Mouse (Mus musculus) adrenal gland, postnatal 36 days (tissue): ENCODE results near the gene Nthl1. TPM values are rescaled to one million over a fixed set of nuclear protein-coding genes. Genes with fewer than 3 reads are reported as not detected.

Source experiments
- DNase-seq, 2 experiments: peaks; one replicate each; pipeline ENCODE4 v3.0.0; 2021; ENCODE audit warnings: mixed read lengths in 1 of 2
- total RNA-seq, 2 experiments: library from RNA; stranded (reverse); gene quantifications; 2 replicates each; pipeline ENCODE4 v1.2.3; 2021

The Nthl1 gene
- total RNA-seq, 2 experiments from 2014 or later, result 7.8 TPM

DNA sequence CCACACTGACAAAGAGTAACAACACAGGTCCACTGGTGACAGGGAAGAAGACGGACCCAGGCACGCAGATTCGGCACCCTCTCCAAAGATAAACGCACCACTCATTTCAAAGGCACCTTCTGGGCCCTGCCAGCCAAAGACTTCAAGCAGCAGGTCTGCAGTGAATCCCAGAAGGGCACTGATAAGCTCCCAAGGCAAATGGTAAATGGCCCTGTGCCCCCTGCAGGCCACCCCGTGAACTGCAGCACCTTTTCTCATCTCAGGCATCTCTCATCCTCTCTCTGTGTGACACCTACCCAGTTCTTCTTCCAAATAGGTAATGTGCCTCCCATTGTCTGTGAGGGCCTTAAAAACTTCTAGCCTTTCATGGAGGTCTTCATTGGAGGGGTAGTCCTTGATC is 3.8 kb upstream of the Nthl1 start:
- peak; percentile 72 to 83 for DNase-seq

DNA sequence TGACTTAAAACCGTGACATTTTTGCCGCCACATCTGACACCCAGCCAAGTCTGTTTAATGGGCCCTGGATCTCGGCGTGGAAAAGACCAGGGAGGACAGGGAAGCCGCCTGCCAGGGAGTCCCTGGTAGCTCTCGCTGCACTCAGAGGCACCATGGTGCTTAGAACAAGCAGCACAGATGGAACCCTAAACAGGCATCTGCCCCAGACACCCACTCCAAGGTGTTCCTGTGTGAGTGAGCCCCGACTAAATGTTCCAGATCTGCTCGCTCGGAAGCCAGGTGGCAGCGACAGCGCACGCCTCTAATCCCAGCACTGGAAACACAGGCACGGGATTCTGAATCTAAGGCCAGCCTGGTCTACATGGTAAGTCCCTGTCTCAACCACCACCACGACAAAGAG is 2.4 kb upstream of the Nthl1 start:
- DNase-seq, result no peak

GRCm38 (mm10) chr17:24632813-24633449 is 451 bp downstream of the Nthl1 start:
- peak; percentile 59 to 69 for DNase-seq

DNA sequence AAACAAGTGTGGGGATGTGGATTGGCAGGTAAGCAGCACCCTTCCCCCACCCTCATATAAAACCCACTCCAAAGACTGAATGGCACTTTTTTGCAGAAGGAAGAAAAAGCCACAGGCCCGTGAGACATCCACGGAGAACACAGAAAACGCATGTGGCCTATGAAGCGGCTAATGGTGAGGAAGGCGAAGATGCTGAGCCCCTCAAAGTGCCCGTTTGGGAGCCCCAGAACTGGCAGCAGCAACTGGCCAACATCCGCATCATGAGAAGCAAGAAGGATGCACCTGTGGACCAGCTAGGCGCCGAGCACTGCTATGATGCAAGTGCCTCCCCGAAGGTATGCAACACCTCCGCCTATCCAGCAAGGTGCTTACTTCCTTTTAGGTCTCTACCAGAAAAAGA is 1.4 kb downstream of the Nthl1 start:
- DNase-seq, result no peak

DNA sequence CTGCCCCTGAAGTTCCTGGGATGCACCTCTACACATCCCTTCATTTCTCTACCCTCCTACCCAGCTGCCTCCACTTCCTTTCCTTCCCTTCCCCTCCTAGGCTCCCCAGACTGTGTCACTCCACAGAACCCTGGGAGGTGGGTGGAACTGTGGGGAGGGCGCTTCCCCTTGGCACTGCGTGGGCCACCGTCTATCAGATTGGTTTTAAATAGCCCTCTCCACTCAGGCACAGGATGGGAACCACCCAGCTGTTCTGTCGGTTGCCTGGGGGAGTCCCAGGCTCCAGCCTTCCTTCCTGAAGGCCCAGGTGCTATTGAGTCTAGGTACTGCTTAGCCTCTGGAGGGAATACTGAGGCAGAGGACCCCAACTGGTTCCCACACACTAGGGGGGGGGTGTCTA is 2.5 kb downstream of the Nthl1 start:
- DNase-seq, result peak; percentile 19 to 43

GRCm38 (mm10) chr17:24635694-24636093 is 3.2 kb downstream of the Nthl1 start:
- DNase-seq, result no peak

GRCm38 (mm10) chr17:24636781-24637481 is 4.5 kb downstream of the Nthl1 start:
- DNase-seq, result no peak

- peak in 1 of 2 experiments; percentile 27 for DNase-seq
Measured at GRCm38 (mm10) chr17:24638214-24638613, 5.7 kb downstream of the Nthl1 start.

GRCm38 (mm10) chr17:24638840-24639239 is 6.4 kb downstream of the Nthl1 start:
- peak in 1 of 2 experiments; percentile 35 for DNase-seq

- DNase-seq, result no peak
Measured at GRCm38 (mm10) chr17:24639571-24639988, 7.1 kb downstream of the Nthl1 start.

DNA sequence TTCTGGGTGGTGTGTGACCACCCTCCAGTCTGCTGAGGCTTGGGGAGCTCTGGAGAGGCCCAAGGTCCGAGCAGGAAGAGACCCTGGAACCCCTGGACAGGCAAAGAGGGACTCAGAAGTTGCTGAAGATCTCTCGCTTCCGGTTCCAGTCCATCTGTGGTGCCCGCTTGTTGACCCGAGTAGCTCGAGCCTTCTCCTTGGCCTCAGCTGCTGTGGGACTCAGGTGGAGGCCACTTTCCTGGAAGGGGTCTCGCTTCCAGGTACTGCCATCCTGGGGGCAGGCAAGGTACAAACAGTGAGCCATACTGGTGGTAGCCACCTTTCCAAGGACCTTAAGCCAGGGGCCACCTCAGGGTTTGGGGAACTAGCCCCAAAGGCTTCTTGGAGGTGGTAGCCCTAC is 7.6 kb downstream of the Nthl1 start:
- DNase-seq, result no peak

DNA sequence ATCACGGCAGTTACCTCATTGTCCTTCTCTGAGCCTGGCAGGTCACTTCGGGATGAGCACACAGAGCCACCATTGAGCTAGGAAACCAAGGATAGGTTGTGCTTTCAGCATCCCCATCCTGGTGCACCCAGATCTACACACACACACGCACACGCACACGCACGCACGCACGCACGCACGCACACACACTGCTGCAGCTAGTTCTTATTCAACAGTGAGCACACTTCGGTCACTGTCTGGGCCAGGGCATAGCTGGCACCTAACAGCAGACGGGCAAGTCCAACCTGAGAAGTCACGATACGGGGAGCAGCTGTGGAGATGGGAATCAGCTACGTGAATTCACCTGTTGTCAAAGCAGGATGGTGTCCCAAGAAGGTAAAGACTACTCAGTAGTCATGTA is 8.1 kb downstream of the Nthl1 start:
- DNase-seq, result no peak

DNA sequence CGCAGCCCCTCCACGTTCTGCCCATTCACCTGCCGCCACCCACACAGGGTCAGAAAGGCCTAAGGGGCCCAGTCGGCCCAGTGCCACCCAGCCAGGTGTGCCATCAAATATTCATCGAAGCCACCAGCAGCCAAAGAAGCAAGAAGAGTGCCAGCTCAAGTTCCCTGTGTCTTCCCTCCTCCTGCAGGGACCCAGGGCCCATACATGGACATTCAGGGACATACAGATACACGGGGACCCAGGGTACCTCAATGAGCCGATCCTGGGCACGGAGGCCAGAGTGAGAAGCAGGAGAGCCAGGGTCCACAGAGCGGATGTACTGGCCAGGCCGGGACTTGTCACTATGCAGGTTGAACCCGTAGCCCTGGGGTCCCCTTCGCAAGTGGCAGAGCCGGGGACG is 9.5 kb downstream of the Nthl1 start:
- no peak for DNase-seq

DNA sequence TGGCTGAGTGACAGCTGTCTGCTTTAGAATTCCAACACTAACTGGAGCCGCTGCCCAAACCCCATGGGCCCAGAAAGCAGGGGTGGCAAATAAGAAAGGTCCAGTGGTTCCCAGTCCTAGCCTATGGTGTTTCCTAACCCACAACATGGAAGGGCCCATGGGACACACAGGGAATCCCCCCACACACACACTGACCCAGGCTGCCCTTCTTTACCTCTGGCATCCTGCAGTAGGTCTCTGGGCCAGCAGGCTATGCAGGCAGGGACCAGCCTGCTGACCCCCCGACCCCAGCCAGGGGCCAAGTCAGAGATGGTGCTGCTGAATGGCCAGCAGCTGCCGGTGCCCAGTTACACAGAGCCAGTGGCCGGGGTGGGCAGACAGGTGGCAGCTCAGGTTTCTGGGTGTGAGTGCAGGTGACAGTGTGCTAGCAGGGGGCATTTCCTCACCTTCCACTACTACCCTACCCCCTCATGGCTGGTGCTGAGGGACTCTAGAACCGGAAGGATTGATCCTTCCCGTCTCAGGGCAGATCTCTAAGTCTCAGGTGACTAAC is 10.4 kb downstream of the Nthl1 start:
- no peak for DNase-seq

- peak in 1 of 2 experiments; percentile 22 for DNase-seq
Measured at GRCm38 (mm10) chr17:24644030-24644715, 11.7 kb downstream of the Nthl1 start.

DNA sequence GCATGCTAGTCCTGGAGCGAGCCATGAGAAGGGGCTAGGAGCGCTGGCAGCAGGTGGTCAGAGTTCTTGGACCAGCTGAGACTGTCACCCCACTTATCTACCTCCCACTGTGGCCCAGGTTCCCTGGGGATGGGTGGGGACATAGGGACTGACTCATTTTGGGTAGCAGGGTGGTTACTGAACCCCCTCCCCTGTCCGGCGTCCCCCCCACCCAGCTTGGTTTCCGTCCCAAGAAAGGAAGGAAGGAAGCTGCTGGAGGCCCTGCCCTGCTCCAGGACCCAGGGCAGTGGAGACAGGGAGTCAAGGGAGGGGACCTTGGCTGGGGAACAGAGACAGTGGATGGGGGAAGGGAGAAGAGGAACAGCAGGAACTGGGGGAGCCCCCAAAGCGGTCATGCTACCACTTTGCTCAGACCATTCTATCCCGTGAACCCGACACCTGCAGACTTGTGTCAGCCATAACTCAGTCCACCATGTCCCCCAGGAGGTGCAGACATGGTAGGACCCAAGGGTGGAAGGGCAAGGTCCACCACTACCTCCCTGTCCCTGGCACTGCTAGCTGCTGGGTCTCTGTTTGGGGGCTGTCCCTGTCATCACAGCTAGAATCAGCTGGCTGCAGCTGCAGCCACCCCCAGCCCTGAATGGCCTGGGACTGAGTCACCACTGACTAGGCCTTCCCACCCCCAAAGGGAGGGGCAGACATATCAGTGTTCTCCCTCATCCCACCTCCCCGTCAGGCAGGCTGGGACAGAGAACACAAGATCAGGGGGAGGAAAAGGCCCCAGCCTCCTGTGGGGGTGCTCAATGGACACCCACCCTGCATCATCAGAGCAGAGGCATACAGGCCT is 12.6 kb downstream of the Nthl1 start:
- peak; percentile 52 to 72 for DNase-seq

- DNase-seq, result peak in 1 of 2 experiments; percentile 30
Measured at GRCm38 (mm10) chr17:24645916-24646315, 13.4 kb downstream of the Nthl1 start.

DNA sequence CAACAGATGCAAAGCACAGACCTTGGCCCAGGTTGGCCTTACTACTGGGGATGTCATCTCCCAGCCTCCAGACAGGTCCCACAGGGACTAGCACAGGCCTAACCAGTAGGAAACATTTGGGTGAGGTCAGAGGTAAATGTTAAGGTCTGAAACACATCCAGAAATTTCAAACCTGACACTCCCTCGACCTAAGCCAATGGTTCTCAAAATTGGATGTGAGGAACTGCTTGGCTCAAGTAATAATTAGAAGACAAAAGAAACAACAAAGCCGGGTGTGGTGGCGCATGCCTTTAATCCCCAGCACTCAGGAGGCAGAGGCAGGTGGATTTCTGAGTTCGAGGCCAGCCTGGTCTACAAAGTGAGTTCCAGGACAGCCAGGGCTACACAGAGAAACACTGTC is 13.9 kb downstream of the Nthl1 start:
- no peak for DNase-seq

GRCm38 (mm10) chr17:24647493-24647892 is 15.0 kb downstream of the Nthl1 start:
- DNase-seq, result no peak

GRCm38 (mm10) chr17:24648731-24649377 is 16.4 kb downstream of the Nthl1 start:
- no peak for DNase-seq

DNA sequence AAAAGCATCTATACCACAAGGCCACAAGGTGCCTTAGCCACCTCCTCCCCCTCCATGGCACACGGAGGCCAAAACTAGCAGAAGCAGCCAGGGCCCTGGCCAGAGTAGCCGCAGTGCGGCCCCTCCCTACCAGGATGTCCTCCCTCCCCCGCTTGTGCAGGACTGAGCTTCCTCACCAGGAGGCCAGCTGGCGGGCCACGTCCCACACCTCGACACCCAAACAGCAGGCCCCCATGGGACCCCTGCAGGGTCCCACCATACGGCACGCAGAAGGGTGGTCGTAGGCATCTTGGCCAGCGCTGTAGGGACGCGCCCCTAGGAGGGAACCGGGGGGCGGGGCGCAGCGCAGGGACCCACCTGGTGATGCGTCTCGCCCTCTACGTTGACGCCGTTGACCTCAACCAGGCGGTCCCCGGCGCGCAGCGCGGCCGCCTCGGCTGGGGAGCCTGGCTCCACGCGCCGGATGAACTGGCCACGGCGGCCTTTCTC is 17.1 kb downstream of the Nthl1 start:
- DNase-seq, result peak; percentile 60 to 74
